Mouse (Mus musculus): ENCODE data around the gene Mctp1.

DNA sequence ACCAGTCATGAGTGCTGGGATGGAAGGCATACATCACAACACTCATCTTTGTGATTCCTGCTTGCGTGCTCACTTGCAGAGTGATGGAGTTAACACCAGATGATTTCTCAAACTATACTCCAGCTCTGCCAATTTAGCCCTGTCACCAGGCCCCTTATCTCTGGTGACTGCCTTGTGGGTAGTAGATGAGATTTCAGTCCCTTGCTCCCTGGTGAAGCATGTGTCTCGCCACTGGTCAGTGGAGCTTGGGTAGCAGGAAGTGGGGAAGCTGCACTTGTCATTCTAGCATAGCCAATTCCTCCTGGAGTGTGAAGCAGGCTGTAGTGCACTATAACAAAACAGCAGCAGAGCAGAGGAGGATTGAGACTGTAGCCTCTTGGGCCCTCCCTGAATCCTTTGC is 208.6 kb downstream of the Mctp1 start:
- TF ChIP-seq CTCF (IDR thresholded peaks at IDR 0.05; ENCODE audit: control insufficient read depth, insufficient read depth, low read length) (no peak), POLR2A (IDR thresholded peaks at IDR 0.05; ENCODE audit: borderline replicate concordance, control insufficient read depth, low read depth, low read length) (no peak)
